Mouse (Mus musculus): ENCODE measurements at regions not wholly inside any gene's neighbourhood (a gene's known extent, or its start where the extent isn't known, plus 50 kb on each side); places are given as distances from the start of the nearest gene placed in this dataset.

DNA sequence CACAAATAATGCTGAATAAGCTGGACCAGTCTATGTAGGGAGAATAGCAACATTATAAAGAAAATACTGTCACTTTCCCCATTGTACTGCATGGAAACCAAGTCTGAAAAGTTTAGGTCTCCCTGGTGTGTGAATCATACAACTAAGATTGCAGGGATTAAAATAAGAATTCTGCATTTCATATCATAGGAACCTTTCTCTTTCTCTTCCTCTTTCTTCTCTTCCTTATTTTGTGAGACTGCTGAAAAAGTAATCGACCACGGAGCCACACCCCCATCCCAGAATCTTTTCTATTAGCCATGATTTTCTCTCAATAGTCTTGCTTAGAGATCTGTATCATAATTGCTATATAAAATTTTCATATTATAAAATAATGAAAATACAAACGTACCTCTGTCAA is 118.4 kb upstream of the Paip1 start:
- TF ChIP-seq POLR2A (IDR thresholded peaks at IDR 0.05; ENCODE audit: borderline replicate concordance, control insufficient read depth, low read depth, low read length) (no peak), CTCF (IDR thresholded peaks at IDR 0.05; ENCODE audit: control insufficient read depth, insufficient read depth, low read length) (no peak)

Measured in bone marrow, adult 2 months (tissue).